Mouse (Mus musculus): ENCODE data around the gene Spire2.

DNA sequence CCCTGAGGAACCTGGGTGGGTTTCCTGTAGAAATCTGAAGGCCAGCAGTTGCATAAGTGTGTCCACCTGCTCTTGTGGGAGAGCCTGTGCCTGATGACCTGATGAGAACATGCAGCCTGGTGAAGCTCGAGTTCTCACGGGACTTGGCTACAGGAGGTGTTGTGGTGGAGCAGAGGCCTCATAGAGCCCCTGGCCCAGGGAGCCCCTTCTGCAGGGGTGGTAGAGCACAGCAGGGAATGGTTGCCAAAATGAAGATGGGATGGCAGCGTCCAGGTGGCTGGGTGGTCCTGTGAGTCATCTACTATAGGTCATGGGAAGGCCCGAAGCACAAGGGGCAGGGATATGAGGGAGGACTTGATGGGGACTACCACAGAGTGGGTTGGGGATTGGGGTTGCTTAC lies 49.2 kb downstream of the Spire2 start:
- no peak for TF ChIP-seq TAL1 (IDR thresholded peaks at IDR 0.05; ENCODE audit: low read length)
- TF ChIP-seq GATA1 (IDR thresholded peaks at IDR 0.05; ENCODE audit: low read length), result no peak

All from erythroblast, embryonic 14.5 days (primary cell).